Mouse (Mus musculus) embryo, embryonic 10.5 days (tissue): ENCODE results near the gene Ntrk3.

ENCODE experiments used
- DNase-seq: peaks from one replicate; pipeline ENCODE4 v3.0.0-alpha.2; 2015; ENCODE audit warnings: low spot score

Ntrk3 gene

GRCm38 (mm10) chr7:78720989-78721816 lies 16.6 kb downstream of the Ntrk3 start:
- DNase-seq: no peak

GRCm38 (mm10) chr7:78719795-78720460 lies 17.9 kb downstream of the Ntrk3 start:
- DNase-seq: no peak

- no peak for DNase-seq
Measured at GRCm38 (mm10) chr7:78719117-78719516, 18.7 kb downstream of the Ntrk3 start.

- DNase-seq: no peak
Measured at GRCm38 (mm10) chr7:78718191-78718609, 19.6 kb downstream of the Ntrk3 start.

GRCm38 (mm10) chr7:78707708-78708107 lies 30.1 kb downstream of the Ntrk3 start:
- no peak for DNase-seq

GRCm38 (mm10) chr7:78707122-78707521 lies 30.7 kb downstream of the Ntrk3 start:
- no peak for DNase-seq

GRCm38 (mm10) chr7:78702676-78703075 lies 35.1 kb downstream of the Ntrk3 start:
- no peak for DNase-seq

- DNase-seq: no peak
Measured at GRCm38 (mm10) chr7:78695200-78695599, 42.6 kb downstream of the Ntrk3 start.

- DNase-seq: no peak
Measured at GRCm38 (mm10) chr7:78693148-78693547, 44.7 kb downstream of the Ntrk3 start.

GRCm38 (mm10) chr7:78690956-78691355 lies 46.9 kb downstream of the Ntrk3 start:
- no peak for DNase-seq

GRCm38 (mm10) chr7:78684943-78685342 lies 52.9 kb downstream of the Ntrk3 start:
- DNase-seq: no peak

- no peak for DNase-seq
Measured at GRCm38 (mm10) chr7:78680871-78681270, 56.9 kb downstream of the Ntrk3 start.

GRCm38 (mm10) chr7:78669407-78669806 lies 68.4 kb downstream of the Ntrk3 start:
- no peak for DNase-seq

- no peak for DNase-seq
Measured at GRCm38 (mm10) chr7:78668916-78669315, 68.9 kb downstream of the Ntrk3 start.

GRCm38 (mm10) chr7:78668003-78668635 lies 69.7 kb downstream of the Ntrk3 start:
- no peak for DNase-seq

GRCm38 (mm10) chr7:78660832-78661231 lies 77.0 kb downstream of the Ntrk3 start:
- DNase-seq: no peak

- DNase-seq: no peak
Measured at GRCm38 (mm10) chr7:78659846-78660245, 78.0 kb downstream of the Ntrk3 start.

- peak; percentile 11 for DNase-seq
Measured at GRCm38 (mm10) chr7:78658026-78658425, 79.8 kb downstream of the Ntrk3 start.

- no peak for DNase-seq
Measured at GRCm38 (mm10) chr7:78656181-78656580, 81.6 kb downstream of the Ntrk3 start.

GRCm38 (mm10) chr7:78653686-78654085 lies 84.1 kb downstream of the Ntrk3 start:
- no peak for DNase-seq

GRCm38 (mm10) chr7:78652296-78652695 lies 85.5 kb downstream of the Ntrk3 start:
- no peak for DNase-seq

- DNase-seq: no peak
Measured at GRCm38 (mm10) chr7:78651540-78651939, 86.3 kb downstream of the Ntrk3 start.

- DNase-seq: no peak
Measured at GRCm38 (mm10) chr7:78643667-78644066, 94.1 kb downstream of the Ntrk3 start.
